Mouse (Mus musculus) limb, embryonic 14.5 days (tissue): ENCODE data around the gene Adgrl3. TPM values are rescaled to one million over a fixed set of nuclear protein-coding genes. Genes with fewer than 3 reads are reported as not detected.

Source experiments
- ATAC-seq: fragments of 200-750 bp; cut with Nextera tagmentation; 2 replicates; pipeline ENCODE4 v1.8.0; 2017; ENCODE audit warnings: low read depth, moderate number of reproducible peaks, moderate TSS enrichment; ENCODE audit not compliant: low FRiP score
- DNase-seq: peaks from one replicate; pipeline ENCODE4 v3.0.0-alpha.2; 2015; ENCODE audit warnings: low spot score
- H3K27ac ChIP-seq: fragments of 300-500 bp; sonication (generic); replicated peaks from 2 replicates; pipeline ENCODE4 v1.5.1; 2014; ENCODE audit warnings: low read depth, mild to moderate bottlenecking, low read length, moderate library complexity, mixed read lengths
- H3K27me3 ChIP-seq: fragments of 300-500 bp; sonication (generic); 2 replicates; pipeline ENCODE4 v1.6.1; 2014; ENCODE audit warnings: low read length, mixed read lengths; ENCODE audit not compliant: control insufficient read depth, insufficient read depth
- H3K36me3 ChIP-seq: fragments of 300-500 bp; sonication (generic); 2 replicates; pipeline ENCODE4 v1.6.1; 2014; ENCODE audit warnings: mild to moderate bottlenecking, low read length, moderate library complexity, mixed read lengths; ENCODE audit not compliant: control insufficient read depth, insufficient read depth
- H3K4me1 ChIP-seq: fragments of 300-500 bp; sonication (generic); 2 replicates; pipeline ENCODE4 v1.6.1; 2014; ENCODE audit warnings: antibody characterized with exemption, low read length, mixed read lengths; ENCODE audit not compliant: control insufficient read depth, insufficient read depth
- H3K4me2 ChIP-seq: fragments of 300-500 bp; sonication (generic); replicated peaks from 2 replicates; pipeline ENCODE4 v1.6.1; 2014; ENCODE audit warnings: low read depth, mild to moderate bottlenecking, low read length, moderate library complexity; ENCODE audit not compliant: severe bottlenecking
- H3K4me3 ChIP-seq: fragments of 300-500 bp; sonication (generic); replicated peaks from 2 replicates; pipeline ENCODE4 v1.5.1; 2014; ENCODE audit warnings: low read length
- H3K9ac ChIP-seq: fragments of 300-500 bp; sonication (generic); 2 replicates; pipeline ENCODE4 v1.6.1; 2014; ENCODE audit warnings: mild to moderate bottlenecking, low read depth, low read length, moderate library complexity; ENCODE audit not compliant: severe bottlenecking
- H3K9me3 ChIP-seq: fragments of 300-500 bp; sonication (generic); 2 replicates; pipeline ENCODE4 v1.6.1; 2016; ENCODE audit warnings: low read length; ENCODE audit not compliant: control insufficient read depth
- POLR2A ChIP-seq: fragments of 200-500 bp; IDR thresholded peaks from 2 replicates; pipeline ENCODE4 v1.8.0; 2012; ENCODE audit warnings: inconsistent platforms, mild to moderate bottlenecking, moderate library complexity, borderline replicate concordance; ENCODE audit not compliant: insufficient read depth, insufficient read length; ENCODE audit errors: extremely low read depth
- WGBS: fragments of 180-500 bp; shearing (Covaris S2); extraction: QIAGEN DNeasy Blood & Tissue Kit; methylation state at CpG from one replicate; pipeline ENCODE4 v1.1.7; 2014; 5-methylcytosine and 5-hydroxymethylcytosine counted together
- polyA plus RNA-seq, 2 experiments: library from polyadenylated mRNA; depleted of rRNA in 1 of 2; stranded (reverse) in 1 of 2; unstranded in 1 of 2; fragments of >200 nt; fragmentation: Nextera tagmentation in 1 of 2; extraction: Ambion mirVana in 1 of 2; gene quantifications; 2 replicates each; pipeline versions ENCODE4 v1.2.1 to v1.2.3; 2012 to 2014

Gene Adgrl3
- polyA plus RNA-seq, 2 experiments: 37.6 to 41.1 TPM

DNA sequence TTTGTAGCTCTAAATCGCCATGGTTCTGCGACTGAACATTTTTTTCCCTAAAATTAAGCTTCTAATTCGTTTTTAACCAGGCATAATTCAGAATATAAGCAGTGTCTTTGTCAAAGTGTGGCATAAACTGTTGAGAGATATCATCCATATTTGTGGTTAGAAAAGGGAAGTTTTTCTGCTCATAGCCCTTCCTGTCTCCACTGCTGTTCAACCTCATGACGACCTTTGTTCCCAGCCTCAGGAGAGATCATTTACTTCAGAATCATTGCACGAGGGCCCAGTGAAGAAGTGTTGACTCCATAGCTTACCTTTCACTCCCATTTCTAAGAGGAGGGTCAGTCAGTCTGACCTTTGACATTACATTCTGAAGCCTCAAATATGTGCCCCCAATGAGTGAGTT lies 56.4 kb downstream of the Adgrl3 start:
- Histone ChIP-seq H3K4me3 (no peak overlapping the region), H3K9ac (no peak overlapping the region), H3K36me3 (no peaks in the 10 kb centered on the region), H3K9me3 (no peaks in the 10 kb centered on the region), H3K4me2 (no peak overlapping the region), H3K4me1 (no peaks in the 10 kb centered on the region), H3K27ac (no peak overlapping the region), H3K27me3 (no peaks in the 10 kb centered on the region)
- TF ChIP-seq POLR2A: no peak
- DNase-seq (no peak), ATAC-seq (no peak)
- WGBS: 77% methylated on average over 5 of the region's 5 CpGs

DNA sequence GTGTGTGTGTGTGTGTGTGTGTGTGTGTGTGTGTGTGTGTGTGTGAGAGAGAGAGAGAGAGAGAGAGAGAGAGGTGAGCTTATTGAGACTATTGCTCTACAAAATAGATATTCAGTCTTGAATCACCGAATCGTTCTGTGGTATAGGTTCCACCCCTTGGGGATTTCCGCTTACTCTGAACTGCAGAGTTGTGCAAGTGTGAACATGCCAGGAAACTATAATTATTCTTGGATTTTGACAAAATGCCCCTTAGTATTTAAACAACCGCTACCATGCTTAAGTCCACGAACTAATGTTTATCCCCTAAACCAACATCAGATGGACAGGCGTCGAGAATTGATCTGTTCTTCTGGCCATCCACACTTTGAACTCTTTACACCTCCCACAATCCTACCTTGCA lies 57.1 kb downstream of the Adgrl3 start:
- ATAC-seq: no peak

DNA sequence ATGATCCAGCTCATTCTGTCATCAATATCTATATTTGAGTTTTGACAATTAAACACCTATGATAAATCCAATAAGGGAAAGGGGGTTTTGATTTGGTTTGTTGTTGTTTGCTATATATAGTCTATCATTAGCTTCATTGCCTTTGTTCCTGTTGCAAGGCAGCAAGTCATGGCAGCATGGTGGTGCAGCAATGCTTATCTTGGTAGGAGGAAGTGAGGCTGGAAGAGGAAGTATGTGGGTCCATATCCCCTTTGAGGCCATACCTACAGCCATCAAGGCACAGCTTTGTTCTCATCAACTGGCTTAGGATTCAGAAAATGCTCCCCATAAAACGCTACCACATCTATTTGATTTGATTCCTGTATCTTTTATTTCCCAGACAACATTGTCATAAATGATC lies 58.1 kb downstream of the Adgrl3 start:
- Histone ChIP-seq H3K27me3 (no peaks in the 10 kb centered on the region), H3K36me3 (no peaks in the 10 kb centered on the region), H3K4me3 (no peak overlapping the region), H3K27ac (no peak overlapping the region), H3K4me2 (no peak overlapping the region), H3K9me3 (no peaks in the 10 kb centered on the region), H3K4me1 (no peaks in the 10 kb centered on the region), H3K9ac (no peak overlapping the region)
- DNase-seq (no peak), ATAC-seq (no peak)
- 88% methylated on average over 1 of the region's 1 CpGs for WGBS
- TF ChIP-seq POLR2A: no peak

More for the DNA sequence above, 57.1 kb downstream of the Adgrl3 start:
- WGBS: 68% methylated on average over 7 of the region's 7 CpGs
- Histone ChIP-seq H3K4me1 (no peaks in the 10 kb centered on the region), H3K9ac (no peak overlapping the region), H3K36me3 (no peaks in the 10 kb centered on the region), H3K4me2 (no peak overlapping the region), H3K9me3 (no peaks in the 10 kb centered on the region), H3K27ac (no peak overlapping the region), H3K27me3 (no peaks in the 10 kb centered on the region), H3K4me3 (no peak overlapping the region)
- no peak for TF ChIP-seq POLR2A
- no peak for DNase-seq

DNA sequence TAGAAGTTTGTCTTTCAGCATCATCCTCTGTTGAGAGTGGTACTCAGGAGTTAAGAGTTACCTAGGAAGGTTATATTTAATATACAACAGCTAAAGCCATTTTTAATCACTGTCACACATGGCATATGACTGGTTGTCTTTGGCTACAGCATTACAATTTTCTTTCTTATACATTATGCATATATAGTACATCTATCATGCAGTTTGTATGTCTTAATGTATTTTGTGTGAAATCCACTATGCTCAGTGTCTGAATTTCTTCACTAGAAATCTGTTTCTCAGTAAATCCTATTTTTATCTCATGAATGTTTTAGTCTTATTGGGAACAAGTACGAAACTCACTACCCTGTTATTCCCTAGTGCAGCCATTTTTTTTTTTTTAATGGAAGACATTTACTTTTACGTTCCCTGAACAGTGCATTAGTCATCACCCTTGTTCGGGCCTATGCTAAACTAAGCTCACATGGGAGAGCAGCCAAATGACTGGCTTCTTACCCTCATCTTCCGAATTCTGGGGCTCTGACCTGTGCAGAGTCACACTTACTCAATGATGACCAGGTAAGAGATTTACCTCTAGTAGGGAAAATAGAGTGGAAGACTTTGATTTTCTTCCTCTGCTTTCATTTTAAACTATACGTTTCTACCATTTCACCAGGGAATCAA lies 63.9 kb downstream of the Adgrl3 start:
- H3K27ac ChIP-seq: no peak overlapping the region
- H3K9me3 ChIP-seq: no peaks in the 10 kb centered on the region
- no peaks in the 10 kb centered on the region for H3K27me3 ChIP-seq
- ATAC-seq (no peak), DNase-seq (no peak)
- no peaks in the 10 kb centered on the region for H3K36me3 ChIP-seq
- WGBS: 60% methylated on average over 5 of the region's 5 CpGs
- no peak overlapping the region for H3K4me3 ChIP-seq
- no peak overlapping the region for H3K9ac ChIP-seq
- TF ChIP-seq POLR2A: no peak
- no peaks in the 10 kb centered on the region; the same call in 1 of the 2 replicates for H3K4me1 ChIP-seq
- H3K4me2 ChIP-seq: no peak overlapping the region

DNA sequence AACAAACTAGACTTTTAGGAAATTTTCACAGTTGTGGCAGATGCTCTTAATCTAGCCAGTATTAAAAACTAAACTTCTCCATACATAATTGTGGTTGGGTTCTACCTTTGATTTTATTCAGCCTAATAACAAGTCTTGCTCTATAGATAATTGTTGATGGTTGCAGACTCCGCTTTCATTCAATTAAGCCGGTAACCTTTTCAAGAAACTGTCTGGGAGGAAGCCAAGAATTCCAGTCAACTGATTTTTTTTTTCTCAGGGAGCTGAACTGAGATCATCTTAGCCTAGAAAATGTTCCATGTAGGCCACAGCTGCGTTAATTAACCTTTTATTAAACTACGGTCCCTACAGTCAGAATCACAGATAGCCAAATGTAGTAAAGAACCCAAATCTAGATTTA lies 65.2 kb downstream of the Adgrl3 start:
- WGBS: 63% methylated on average over 4 of the region's 4 CpGs
- ATAC-seq: no peak
- TF ChIP-seq POLR2A: no peak

DNA sequence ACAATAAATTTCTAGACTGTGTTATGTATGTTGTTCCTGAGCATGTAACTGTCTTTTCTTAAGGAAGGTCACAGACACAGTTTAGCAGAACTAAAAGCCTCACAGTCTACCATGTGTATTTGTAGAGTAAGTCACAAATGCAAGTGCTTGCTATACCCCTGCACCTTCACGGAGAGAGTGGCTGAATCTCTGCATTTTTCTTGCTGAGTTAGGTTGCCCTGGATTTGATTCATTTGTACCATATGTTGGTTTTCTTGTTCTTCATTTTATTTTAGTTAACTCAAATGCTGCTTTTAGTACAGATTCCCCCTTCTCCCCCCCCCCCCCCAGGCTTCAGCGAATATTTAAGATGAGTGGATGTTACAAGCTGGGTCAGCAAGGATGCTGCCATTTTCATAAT lies 68.7 kb downstream of the Adgrl3 start:
- Histone ChIP-seq H3K36me3 (no peaks in the 10 kb centered on the region), H3K4me1 (no peaks in the 10 kb centered on the region; the same call in 1 of the 2 replicates), H3K9me3 (no peaks in the 10 kb centered on the region), H3K9ac (no peak overlapping the region), H3K27me3 (no peaks in the 10 kb centered on the region), H3K27ac (no peak overlapping the region), H3K4me3 (no peak overlapping the region), H3K4me2 (no peak overlapping the region)
- 81% methylated on average over 2 of the region's 2 CpGs for WGBS
- no peak for TF ChIP-seq POLR2A
- no peak for DNase-seq
- no peak for ATAC-seq

More for the DNA sequence above, 65.2 kb downstream of the Adgrl3 start:
- Histone ChIP-seq H3K36me3 (no peaks in the 10 kb centered on the region), H3K4me3 (no peak overlapping the region), H3K9me3 (no peaks in the 10 kb centered on the region), H3K27me3 (no peaks in the 10 kb centered on the region), H3K4me1 (no peaks in the 10 kb centered on the region; the same call in 1 of the 2 replicates), H3K4me2 (no peak overlapping the region), H3K27ac (no peak overlapping the region), H3K9ac (no peak overlapping the region)
- DNase-seq: peak; percentile 29
